Mouse (Mus musculus) embryonic fibroblast, embryonic 13.5 days (primary cell): Measurements from ENCODE around the gene Igfbp6.

Source experiments
- CTCF ChIP-seq: IDR thresholded peaks from 2 replicates; pipeline ENCODE4 v1.5.1; 2011; ENCODE audit warnings: mild to moderate bottlenecking, control low read depth, low read length, moderate library complexity, borderline replicate concordance; ENCODE audit not compliant: insufficient read depth
- POLR2A ChIP-seq: IDR thresholded peaks from 2 replicates; pipeline ENCODE4 v1.6.1; 2011; ENCODE audit warnings: low read depth, mild to moderate bottlenecking, control low read depth, low read length, moderate library complexity

DNA sequence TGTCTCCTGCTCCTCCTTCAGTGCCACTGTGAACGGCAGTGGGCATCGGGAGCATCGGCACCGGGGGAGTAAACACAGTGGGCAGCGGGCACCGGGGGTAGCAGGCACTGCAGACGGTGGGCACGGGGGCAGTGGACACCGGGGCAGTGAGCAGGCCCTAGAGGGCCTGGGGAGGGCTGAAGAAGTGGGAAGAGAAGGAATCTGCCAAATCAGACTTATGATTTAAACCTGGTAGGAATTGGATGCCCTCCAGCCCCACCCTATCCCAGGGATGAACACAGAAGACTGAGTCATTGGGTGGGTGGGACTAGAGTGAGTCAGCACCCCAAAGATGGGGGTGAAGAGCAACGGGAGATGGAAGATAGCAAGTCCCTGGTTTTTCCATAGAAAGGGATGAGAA lies 1.2 kb downstream of the Igfbp6 start:
- no peak for TF ChIP-seq POLR2A
- no peak for TF ChIP-seq CTCF
